Mouse (Mus musculus) ovary, postnatal 36 days (tissue): ENCODE data around the gene Cadm1.

Experiments
- DNase-seq: peaks from one replicate; pipeline ENCODE4 v3.0.0; 2022; ENCODE audit warnings: low spot score, mixed read lengths

The Cadm1 gene

DNA sequence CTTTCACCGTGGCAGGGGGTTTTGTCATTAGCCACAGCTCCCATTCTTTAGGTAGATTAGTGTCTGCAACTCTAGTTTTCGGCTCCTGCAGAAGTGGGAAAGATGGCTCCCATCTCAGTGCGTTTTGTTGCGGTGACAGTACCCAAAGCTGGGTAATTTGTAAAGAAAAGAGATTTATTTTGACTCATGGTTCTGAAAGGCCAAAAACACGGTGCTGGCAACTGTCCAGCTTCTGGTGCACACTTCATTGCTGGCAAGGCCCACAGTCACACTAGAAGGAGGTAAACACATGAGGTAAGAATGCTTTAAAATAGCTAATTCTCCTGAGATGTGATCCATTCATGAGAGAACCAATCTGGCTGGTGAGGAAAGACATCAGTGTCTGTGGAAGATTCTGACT lies 18.9 kb downstream of the Cadm1 start:
- DNase-seq = no peak

DNA sequence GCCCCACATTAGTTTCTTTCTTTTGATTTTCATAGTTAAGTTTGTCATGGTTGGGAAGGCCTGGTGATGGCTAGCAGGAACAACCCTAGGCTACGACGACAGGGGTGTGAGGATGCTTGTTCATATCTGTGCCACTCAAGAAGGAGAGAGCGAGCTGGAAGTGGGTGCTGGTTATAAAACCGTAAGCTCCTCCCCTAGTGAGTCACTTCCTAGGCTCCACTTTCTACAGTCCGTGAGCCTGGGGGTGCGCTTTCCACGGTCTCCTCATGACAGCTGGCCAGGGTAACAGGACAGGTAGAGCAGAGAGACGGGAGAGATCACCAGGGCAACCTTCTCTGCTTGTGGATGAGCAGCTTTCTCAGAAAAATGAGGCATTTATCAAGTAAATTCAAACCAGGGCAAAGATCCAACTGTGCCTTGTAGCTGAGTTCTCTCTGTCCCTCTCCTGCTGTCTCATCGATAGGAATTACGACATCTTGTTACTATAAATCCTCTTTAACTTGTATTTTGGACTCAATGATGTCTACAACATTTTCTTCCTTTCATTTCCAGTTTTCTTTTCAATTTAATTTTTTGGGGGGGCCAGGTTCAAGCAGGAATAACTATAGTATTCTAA lies 23.1 kb downstream of the Cadm1 start:
- no peak for DNase-seq

DNA sequence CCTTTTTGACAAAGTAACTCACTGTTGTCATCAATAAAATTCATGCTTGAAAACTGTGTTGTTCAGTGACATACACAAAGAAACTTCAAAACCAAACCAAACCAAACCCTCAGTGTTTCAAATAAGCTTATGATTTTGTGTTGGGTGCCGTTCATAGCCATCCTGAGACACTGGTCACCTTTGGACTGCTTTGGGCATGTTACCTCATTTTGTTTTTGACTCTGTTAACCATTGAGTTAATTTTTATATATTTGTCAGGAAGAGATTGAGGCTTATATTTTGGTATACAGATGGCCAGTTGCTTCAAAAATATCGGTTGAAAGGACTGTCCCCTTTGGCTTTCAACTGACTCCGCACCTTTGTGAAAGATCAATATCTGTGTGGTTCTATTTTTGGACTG lies 30.8 kb downstream of the Cadm1 start:
- DNase-seq = no peak

DNA sequence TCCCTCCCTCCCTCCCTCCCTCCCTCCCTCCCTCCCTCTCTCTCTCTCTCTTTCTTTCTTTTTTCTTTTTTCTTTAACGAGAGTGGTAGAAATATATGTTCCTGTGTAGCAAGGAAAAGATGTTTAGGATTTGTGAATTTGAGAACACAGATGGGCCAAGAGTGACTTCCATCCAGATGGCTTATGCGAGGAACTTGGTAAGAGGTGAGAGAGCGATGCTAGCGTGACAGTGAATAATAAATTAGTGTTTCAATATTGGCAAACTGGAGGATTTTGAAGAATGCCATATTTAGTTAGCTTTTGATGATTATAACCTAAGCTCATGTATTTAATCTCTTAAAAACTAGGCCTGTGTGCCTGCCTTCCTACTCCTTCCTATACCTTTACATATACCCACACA lies 31.6 kb downstream of the Cadm1 start:
- no peak for DNase-seq

DNA sequence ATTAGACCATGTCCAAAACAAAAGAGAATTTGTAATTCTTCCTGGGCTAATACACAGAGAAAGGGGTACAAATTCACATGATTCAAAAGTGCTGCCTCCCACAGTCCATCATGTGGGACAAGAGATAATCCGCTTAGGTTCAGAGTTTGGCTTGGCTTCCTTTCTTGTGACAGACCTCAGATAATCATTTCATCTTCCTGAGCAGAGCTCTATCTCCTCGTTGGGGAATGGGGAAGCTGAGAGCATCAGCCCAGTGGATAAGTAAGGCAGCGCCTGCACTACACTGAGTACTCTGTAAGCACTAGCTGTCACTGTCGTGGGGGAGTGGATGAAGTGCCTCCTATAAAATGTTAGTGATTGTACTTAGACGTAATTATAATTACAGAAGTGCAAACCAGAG lies 35.1 kb downstream of the Cadm1 start:
- DNase-seq = no peak

DNA sequence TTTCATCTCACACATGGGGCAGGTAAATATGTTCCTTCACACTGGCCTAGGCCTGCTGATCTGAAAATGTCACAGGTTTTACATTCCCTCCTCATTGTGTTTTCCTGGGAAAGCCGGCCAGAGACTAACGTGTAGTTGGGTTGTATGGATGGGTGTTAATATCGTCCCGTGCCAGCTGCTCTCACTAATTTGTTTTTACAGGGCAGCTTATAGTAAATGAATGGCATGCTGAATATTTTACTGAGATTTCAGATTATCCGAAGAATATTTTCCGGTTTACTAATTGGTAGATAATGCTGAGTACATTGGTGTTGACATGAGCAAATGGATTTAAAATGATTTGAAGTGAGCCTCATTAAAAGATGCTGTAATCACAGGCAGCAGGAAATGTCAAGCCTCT lies 37.9 kb downstream of the Cadm1 start:
- no peak for DNase-seq

DNA sequence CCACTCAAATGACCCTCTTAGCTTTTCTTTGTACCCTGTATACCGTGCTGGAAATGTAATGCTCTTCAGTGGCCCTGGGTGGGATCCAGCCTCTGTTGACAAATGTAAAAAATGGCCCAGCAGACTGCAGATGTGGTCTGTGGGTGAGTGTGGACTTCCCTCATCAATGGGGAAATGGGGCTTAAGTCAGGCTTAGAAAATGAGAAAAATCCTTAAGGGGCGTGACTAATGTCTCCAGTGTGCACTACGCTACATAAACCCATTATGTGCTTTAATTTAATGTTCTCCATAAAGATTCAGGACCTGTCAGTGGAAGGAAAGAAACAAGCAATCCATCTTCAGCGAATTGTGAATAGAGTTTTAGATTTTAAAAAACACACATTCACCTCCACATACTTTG lies 40.2 kb downstream of the Cadm1 start:
- DNase-seq = no peak

DNA sequence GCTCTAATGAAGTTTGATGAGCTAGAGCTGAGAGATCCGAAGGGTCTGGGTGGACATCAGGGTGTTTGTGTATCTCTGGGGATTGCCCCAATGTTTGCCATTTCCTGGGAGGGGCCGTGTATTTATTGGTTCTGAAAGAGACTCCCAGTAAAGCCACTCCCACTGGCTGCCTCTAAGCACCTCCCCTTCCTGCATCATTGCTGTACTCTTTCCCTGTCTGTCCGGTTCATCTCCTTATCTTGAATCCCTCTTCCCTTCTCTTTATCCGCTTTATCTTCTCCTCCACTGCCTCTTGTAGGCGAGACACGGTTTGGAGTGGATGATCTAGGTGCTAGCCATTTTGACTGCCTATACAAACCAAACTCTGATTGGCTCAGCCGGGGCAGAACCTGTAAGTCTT lies 41.5 kb downstream of the Cadm1 start:
- no peak for DNase-seq

DNA sequence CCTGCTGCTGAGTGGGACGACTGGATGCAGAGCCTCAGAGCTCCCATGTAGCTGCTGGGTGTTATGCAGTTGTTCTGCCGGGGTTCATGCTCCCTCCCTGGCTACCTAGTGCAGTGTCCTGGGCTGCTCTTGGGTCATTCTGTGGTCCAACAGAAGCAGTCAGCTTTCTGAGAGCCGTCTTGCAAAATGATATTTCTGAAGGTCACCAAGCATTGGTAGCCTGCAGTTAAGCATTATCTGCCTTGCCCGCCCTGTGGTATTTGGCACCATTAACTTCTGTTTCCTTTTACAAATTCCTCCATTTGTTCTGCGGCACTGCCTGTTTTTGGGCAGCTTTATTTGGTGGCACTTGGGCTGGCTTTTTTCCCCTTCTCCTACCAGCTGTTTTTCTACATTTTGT lies 42.2 kb downstream of the Cadm1 start:
- no peak for DNase-seq

DNA sequence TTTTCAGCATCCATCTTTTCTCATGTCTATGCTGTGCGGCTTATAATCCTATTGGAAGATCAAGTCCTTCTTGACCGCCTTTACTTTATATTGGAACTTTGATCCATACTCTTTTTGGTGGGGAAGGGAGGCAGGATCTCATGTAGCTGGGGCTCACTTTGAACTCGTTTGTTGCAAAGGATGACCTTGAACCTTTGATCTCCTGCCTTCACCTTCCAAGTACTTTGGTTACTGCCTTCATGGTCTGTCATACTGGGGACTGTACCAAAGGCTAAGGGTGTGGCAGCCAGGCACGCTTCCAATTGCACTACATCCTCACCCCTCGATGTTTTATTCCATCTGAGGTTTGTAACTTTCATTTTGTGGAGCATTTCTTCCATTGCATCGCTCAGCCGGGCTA lies 43.5 kb downstream of the Cadm1 start:
- DNase-seq = no peak

DNA sequence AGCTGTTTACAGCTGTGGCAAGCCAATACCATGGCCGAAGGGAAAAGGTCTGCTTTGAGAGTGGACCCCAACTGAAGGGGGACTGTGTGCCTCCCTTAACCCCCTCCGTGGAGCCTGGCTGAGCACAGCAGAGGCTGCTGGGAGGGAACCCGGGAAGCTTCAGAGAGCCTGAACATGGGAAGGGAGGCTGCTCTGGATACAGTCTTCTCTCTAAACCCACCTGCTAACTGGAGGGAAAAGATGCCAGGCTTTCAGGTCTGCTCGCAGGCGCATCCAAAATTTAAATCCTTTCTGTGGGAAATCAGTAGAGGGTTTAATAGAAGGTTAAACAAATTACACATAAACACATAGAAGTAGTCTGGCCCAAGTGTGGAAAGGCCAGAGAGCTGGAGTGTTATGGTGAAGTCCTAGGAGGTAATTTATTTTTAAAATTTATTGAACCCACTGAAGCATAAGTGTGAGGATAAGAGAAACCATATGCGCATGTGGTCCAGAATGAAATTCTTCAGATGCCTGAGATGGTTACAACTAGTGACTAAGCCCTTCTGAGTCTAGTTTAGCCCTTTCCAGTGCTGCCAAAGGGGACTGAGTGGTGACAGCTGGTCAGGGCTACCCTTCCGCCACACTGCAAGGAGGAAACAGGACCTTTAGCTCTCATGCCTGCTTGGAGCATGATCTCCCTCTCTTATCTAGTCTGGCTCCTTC lies 44.9 kb downstream of the Cadm1 start:
- DNase-seq = no peak

DNA sequence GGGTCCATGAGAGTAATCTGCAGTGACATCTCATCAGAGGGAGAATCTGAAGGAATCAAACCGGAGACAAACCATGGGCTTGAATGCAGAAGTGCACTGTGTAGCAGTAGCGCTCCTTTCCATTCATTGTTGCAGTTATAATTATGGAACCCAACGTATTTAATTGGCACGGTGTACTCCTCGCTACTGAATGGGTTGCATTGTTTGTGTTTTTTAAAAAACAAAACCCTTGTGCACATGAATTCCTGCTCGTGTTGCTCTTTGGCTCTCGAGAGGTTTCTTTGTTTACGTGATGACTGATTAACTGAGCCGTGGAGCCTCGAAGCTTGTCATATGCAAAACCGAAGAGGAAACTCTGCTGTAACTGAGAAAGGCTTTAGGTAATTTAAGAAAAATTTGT lies 45.8 kb downstream of the Cadm1 start:
- DNase-seq = no peak

DNA sequence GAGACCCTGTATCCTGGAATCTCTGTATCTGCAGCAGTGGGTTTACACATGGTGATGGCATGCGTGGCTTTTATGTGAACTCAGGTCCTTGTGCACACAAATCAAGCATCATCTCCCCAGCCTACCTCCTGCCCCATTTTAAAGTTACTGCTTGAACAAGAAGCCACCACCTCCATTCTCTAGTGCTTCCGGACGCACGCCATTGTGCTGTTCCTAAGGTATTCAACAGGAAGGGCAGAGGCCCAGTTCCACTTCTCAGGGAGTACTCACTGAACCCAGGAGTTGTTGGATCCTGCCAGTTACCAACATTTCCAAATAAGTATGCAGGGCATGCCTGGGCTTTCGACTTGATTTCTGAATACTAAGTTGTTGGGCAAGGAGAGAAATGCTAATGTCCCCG lies 49.5 kb downstream of the Cadm1 start:
- DNase-seq = no peak

DNA sequence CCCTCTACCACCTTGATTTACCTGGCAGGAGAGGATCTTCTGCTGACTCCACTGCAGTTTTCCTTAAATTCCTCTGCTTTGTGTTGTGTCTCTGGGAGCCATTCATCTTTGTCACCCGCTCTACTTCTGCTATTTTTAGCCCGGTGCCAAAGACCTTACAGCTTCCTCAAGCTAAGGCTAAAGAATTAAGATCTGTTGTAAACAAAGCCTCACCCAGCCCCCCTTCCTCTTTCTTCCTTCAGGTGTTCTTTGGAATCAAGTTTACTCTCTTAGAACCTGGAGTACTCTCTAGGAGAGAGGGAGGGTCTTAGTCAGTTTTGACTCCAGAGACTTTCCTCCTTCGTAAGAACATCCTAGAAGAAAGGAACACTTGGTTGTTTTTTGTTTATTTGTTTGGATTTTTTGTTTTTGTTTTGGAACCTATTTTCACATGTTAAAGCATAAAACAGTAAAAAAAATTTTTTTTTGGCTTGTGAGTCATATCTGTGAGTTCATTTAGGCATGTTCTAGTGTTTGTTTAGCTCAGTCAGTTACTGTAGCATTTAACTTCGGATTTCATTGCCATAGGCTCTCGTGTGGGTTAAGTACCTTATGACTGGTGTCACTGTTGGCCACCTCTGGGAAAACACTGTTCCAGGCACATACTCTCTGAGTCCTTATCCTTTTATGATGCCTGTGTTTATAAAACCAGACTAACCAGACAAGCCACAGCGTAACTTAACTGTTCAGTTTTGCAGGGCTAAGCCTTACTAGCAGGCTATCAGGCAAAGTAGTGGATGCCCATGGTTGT lies 51.8 kb downstream of the Cadm1 start:
- no peak for DNase-seq

DNA sequence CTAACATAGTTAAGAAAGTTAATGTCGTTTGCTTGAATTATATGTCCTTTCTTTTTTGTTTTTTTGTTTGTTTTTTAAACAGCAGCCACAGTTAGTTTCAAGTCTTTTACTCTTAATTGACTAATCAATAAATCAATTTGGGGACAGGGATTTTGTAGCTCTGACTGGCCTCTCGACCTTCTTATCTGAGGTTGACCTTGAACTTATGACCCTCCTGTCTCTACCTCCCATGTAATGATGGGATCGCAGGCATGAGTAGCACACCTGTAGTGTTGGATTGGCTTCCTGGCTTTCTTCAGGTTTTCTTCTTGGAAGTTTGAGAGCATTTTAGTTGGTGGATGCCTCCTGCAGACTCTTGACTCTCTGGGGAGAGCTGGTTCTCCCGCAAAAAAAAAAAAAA lies 53.3 kb downstream of the Cadm1 start:
- no peak for DNase-seq

DNA sequence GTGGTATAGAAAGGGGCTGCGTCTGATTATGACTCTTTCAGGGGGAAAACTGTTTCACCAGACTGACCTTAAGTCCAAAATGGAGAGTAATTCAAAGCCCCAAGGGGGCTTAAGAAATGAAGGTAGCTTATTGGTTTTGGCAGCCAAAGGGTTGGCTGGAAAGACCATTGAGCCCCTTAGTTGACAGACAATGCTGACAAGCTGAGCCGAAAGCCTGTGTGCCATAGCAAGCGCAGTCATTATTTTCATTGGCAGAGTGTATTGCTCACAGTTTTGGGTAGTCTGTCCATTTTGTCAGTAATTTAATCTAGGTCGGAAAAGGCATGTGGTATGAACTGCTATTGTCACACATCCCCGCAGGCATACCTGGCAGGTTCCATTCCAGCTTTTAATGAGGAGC lies 56.2 kb downstream of the Cadm1 start:
- DNase-seq = no peak

DNA sequence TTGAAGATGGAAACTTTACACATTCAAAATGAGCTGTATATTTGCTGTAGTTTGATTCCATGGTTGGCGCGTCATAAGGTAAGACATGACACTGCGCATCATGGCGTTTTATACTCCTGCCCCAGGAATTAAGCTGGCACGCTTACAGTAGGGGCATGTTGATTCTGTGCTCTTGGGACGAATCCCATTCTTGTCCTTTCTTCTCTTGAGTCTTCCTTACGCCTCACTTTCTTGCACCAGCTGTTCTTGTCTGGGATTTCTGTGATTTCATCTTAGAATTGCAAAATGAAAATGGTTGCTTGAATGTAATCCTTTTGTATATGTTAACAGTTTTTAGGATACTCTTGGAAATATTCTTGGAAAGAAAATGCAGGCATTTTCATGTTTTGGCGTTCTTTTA lies 56.9 kb downstream of the Cadm1 start:
- no peak for DNase-seq

DNA sequence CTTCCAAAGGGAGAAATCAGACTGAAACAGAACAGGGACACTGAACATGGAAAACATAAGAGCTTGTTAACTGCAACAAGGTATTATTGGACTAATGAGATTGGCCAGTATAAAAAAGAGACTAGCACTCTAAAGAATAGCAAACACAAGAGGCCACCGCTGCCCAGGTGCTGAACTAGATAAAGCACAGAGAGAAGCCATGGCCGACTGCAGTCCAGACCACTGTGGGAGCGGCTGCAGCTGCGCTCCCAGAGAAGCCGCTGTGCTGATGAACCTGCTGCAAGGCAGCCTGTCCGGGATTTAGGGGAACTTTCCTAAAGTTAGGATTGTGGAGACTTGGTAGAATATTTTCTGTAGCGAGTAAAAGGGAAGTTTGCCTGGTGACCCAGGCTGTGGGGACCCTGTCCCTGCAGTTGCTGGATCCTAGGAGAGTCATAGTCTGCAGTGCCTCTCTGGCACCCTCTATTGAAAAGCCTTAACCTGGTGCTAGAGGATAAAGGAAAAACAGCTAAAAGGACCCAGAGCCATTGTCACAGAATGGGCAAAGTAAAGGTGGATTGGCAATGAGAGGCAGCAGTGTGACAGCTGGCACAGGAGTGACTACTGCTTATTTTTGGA lies 57.7 kb downstream of the Cadm1 start:
- peak; percentile 11 for DNase-seq

DNA sequence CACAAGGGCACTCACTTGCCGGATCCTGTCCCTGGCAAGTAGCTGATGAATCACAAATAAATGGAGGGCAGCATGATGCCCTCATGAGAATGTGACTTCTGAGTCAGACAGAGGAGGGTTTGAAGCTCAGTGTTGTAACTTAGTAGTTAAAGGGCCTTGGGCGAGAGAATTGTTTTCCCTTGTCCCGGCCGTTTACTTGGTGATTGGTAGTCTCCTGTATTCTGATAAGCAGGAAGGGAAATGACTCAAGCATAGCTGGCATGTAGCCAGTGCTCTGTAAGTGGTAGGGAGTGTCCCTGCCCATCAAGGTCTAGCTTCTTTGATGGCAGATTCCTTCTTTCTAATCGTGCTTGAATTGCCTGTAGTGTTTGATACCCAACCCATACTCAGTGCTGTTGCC lies 59.9 kb downstream of the Cadm1 start:
- peak; percentile 38 for DNase-seq

DNA sequence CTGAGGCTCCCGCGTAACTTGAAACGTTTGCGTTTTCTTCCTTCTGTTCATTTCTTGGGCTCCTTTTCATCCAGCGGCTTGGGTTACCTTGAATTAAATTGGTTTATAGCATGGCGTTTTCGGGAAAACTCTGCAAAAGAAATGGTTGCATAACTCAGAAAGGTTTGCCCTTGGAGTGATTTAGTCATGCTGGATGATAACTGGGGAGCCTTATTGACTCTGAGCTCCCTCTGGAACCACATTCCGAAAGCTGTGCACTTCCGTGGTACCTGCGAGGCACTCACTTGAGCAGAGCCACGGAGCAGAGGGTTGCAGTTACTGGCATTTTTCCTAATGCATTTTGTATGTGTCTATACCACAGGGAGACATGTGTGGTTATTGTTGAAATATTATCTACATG lies 71.6 kb downstream of the Cadm1 start:
- DNase-seq = no peak

DNA sequence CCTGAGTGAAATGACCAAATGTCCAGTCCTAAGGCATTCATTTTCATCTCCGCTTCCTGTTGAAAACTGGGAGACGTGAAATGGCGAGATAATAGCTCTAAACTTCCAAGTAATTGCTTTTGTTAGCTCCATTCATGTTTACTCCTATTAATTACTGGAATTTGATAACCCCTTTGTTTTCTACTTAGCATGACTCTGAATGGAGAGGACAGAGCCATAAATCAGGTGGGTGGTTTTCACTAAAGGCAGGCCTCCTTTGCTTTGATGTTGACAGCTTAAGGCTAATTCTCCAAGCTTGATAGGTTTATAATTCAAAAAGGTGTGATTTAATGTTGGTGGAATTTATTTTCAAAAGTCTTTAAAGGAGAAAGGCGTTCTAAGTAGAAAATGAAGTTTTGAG lies 74.0 kb downstream of the Cadm1 start:
- no peak for DNase-seq

DNA sequence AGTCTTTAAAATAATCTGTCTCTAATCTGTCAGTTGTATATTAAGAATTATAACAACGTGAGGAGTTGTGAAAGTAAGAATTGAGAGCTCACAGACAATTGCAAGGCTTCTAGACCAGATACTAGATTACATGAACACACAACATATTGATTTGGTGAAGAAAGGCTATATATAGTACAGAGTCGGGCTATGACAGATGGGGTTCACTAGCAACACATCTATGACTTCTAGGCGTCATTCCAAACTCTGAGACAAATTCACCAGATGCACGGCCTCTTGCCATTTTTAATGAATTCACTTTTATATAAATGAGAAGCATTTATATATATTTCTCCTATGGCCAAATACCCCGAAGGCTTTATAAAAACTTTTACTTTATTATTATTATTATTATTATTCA lies 75.7 kb downstream of the Cadm1 start:
- no peak for DNase-seq

DNA sequence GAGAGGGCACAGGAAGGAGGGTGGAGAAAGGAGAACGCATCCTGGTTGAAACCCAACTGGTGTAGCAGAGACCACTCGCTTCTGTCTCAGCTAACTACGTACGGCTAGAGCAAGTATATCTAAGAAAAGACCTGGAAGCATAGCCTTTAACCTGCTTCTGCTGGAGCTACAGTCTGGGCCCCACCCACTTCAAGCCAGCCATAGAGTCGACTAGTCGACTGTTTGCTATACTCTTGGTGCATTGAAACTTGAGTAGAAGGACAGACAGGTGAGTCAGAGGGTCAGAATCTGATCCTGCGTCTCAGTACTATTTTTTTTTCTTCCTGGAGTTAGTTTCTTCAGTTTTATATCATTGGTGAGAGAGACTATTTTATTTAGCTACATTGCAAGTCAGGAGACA lies 78.5 kb downstream of the Cadm1 start:
- DNase-seq = no peak
